14 mouse cellular contexts compared by ENCODE assay signal in the genomic region with DNA sequence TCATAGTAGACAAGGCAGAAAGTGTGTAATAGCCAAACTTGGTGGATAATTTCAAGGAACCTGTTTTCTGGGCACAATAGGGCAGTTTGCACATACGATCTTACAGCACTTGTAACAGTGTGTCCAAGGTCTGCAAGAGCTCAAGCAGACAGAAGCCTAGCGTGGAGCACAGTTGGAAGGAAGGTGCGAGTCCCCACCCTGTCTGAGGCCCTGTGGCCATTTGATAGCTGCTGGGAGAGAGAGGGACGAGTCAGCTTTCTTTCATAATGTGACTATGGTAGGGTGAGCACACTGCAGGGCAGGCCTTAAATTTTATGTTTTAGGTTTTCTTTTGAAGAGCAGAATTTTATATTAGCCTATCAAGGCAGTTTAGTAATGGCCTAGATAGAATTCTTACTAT.
"Had no signal": no experiment of that assay in that cellular context is flagged by ENCODE, and none has a peak within 500 bp of the region (broad histone marks: within the 10 kb centered on the region; RNA-seq: fewer than 3 reads in every experiment).

No protein-coding gene starts in this region.

- H3K36me3 ChIP-seq: hindbrain, embryonic 15.5 days; limb, embryonic 10.5 days; midbrain, embryonic 10.5 days; neural tube, embryonic 15.5 days had no signal

- H3K4me1 ChIP-seq: hindbrain, embryonic 15.5 days; limb, embryonic 10.5 days; midbrain, embryonic 10.5 days; neural tube, embryonic 15.5 days had no signal

- H3K27ac ChIP-seq: hindbrain, embryonic 15.5 days; left cerebral cortex, adult 2 months; limb, embryonic 10.5 days; midbrain, embryonic 10.5 days; neural tube, embryonic 15.5 days had no signal

- H3K4me3 ChIP-seq: hindbrain, embryonic 15.5 days; left cerebral cortex, adult 2 months; limb, embryonic 10.5 days; midbrain, embryonic 10.5 days; myocyte; neural tube, embryonic 15.5 days had no signal

- H3K4me2 ChIP-seq: hindbrain, embryonic 15.5 days; neural tube, embryonic 15.5 days had no signal

- DNase-seq: kidney, adult 18-20 months; kidney, postnatal 10 days; lung, adult 18-20 months; midbrain, embryonic 14.5 days; right cerebral cortex, adult 18-20 months; right cerebral cortex, postnatal 25 days; spleen, adult 18-20 months; thymus, postnatal 4 days had no signal

- H3K9ac ChIP-seq: hindbrain, embryonic 15.5 days; neural tube, embryonic 15.5 days had no signal

- H3K27me3 ChIP-seq: hindbrain, embryonic 15.5 days; neural tube, embryonic 15.5 days had no signal

- H3K9me3 ChIP-seq: hindbrain, embryonic 15.5 days; limb, embryonic 10.5 days; midbrain, embryonic 10.5 days; neural tube, embryonic 15.5 days had no signal
